Mouse (Mus musculus) liver, embryonic 16.5 days (tissue): ENCODE measurements around the gene Rpl27a. TPM values are rescaled to one million over a fixed set of nuclear protein-coding genes. Genes with fewer than 3 reads are reported as not detected.

Experiments used
- ATAC-seq: fragments of 200-750 bp; cut with Nextera tagmentation; 2 replicates; pipeline ENCODE4 v1.8.0; 2017; ENCODE audit warnings: low read depth, mild to moderate bottlenecking, moderate number of reproducible peaks, moderate library complexity
- H3K27ac ChIP-seq: fragments of 300-500 bp; sonication (generic); 2 replicates; pipeline ENCODE4 v1.5.1; 2014; ENCODE audit warnings: mild to moderate bottlenecking, low read length
- H3K27me3 ChIP-seq: fragments of 300-500 bp; sonication (generic); 2 replicates; pipeline ENCODE4 v1.6.1; 2014; ENCODE audit warnings: low read depth, low read length, mixed read lengths; ENCODE audit not compliant: control insufficient read depth, insufficient read depth
- H3K36me3 ChIP-seq: fragments of 300-500 bp; sonication (generic); 2 replicates; pipeline ENCODE4 v1.6.1; 2014; ENCODE audit warnings: mild to moderate bottlenecking; ENCODE audit not compliant: control insufficient read depth, insufficient read depth
- H3K4me1 ChIP-seq: fragments of 300-500 bp; sonication (generic); 2 replicates; pipeline ENCODE4 v1.6.1; 2014; ENCODE audit warnings: low read depth, low read length, mixed read lengths; ENCODE audit not compliant: control insufficient read depth
- H3K4me2 ChIP-seq: fragments of 300-500 bp; sonication (generic); 2 replicates; pipeline ENCODE4 v1.6.1; 2014; ENCODE audit warnings: low read depth, low read length, mixed read lengths
- H3K4me3 ChIP-seq: fragments of 300-500 bp; sonication (generic); 2 replicates; pipeline ENCODE4 v1.5.1; 2014; ENCODE audit warnings: low read depth, mild to moderate bottlenecking, low read length
- H3K9ac ChIP-seq: fragments of 300-500 bp; sonication (generic); 2 replicates; pipeline ENCODE4 v1.6.1; 2014; ENCODE audit warnings: low read depth, low read length
- H3K9me3 ChIP-seq: fragments of 300-500 bp; sonication (generic); replicated peaks from 2 replicates; pipeline ENCODE4 v1.6.1; 2016; ENCODE audit warnings: low read length; ENCODE audit not compliant: control insufficient read depth
- WGBS: fragments of 180-500 bp; shearing (Covaris S2); extraction: QIAGEN DNeasy Blood & Tissue Kit; methylation state at CpG from one replicate; pipeline ENCODE4 v1.1.7; 2014; ENCODE audit not compliant: insufficient replicate concordance; 5-methylcytosine and 5-hydroxymethylcytosine counted together
- polyA plus RNA-seq: library from polyadenylated mRNA; unstranded; fragments of >200 nt; fragmentation: Nextera tagmentation; extraction: Ambion mirVana; gene quantifications from 2 replicates; pipeline ENCODE4 v1.2.1, GENCODE M21; 2015

The Rpl27a gene
- polyA plus RNA-seq, 1 experiment from 2014 or later, result 55.4 TPM

GRCm38 (mm10) chr7:109507119-109507518 lies 11.8 kb upstream of the Rpl27a start:
- peaks cover 12% of the 10 kb centered on the region for H3K4me1 ChIP-seq

GRCm38 (mm10) chr7:109507572-109507971 lies 11.4 kb upstream of the Rpl27a start:
- Histone ChIP-seq H3K9me3 (no peaks in the 10 kb centered on the region), H3K4me2 (no peak overlapping the region), H3K4me1 (peaks cover 12% of the 10 kb centered on the region), H3K4me3 (no peak overlapping the region), H3K36me3 (no peaks in the 10 kb centered on the region), H3K9ac (no peak overlapping the region), H3K27me3 (no peaks in the 10 kb centered on the region), H3K27ac (no peak overlapping the region)
- 55% methylated on average over 9 of the region's 9 CpGs for WGBS
- no peak for ATAC-seq

More at GRCm38 (mm10) chr7:109507119-109507518, 11.8 kb upstream of the Rpl27a start:
- Histone ChIP-seq H3K4me3 (no peak overlapping the region), H3K36me3 (no peaks in the 10 kb centered on the region), H3K4me2 (no peak overlapping the region), H3K9ac (no peak overlapping the region), H3K27me3 (no peaks in the 10 kb centered on the region), H3K9me3 (no peaks in the 10 kb centered on the region), H3K27ac (no peak overlapping the region)
- ATAC-seq, result no peak
- 25% methylated on average over 8 of the region's 8 CpGs for WGBS

- H3K9ac ChIP-seq, result no peak within 1 kb of the TSS
- no peak within 1 kb of the TSS for H3K4me2 ChIP-seq
- H3K4me3 ChIP-seq, result no peak within 1 kb of the TSS
- H3K36me3 ChIP-seq, result no peaks in the 10 kb centered on the region
- no peaks in the 10 kb centered on the region for H3K27me3 ChIP-seq
- ATAC-seq, result no peak
- peaks cover 12% of the 10 kb centered on the region for H3K4me1 ChIP-seq
- 74% methylated on average over 4 of the region's 4 CpGs for WGBS
- H3K27ac ChIP-seq, result no peak within 1 kb of the TSS
- no peaks in the 10 kb centered on the region for H3K9me3 ChIP-seq
These were observed 10.9 kb upstream of the Rpl27a start, which contains the start of gene Trim66 for GRCm38 (mm10) chr7:109508034-109508433. Gene Trim66, minus strand, starts transcription at chr7:109508134.

- Histone ChIP-seq H3K4me2 (no peak overlapping the region), H3K27ac (no peak overlapping the region), H3K9ac (no peak overlapping the region), H3K9me3 (no peaks in the 10 kb centered on the region), H3K27me3 (no peaks in the 10 kb centered on the region), H3K36me3 (no peaks in the 10 kb centered on the region), H3K4me3 (no peak overlapping the region), H3K4me1 (peaks cover 12% of the 10 kb centered on the region)
- ATAC-seq, result no peak
- 21% methylated on average over 2 of the region's 2 CpGs for WGBS
These were observed 8.1 kb upstream of the Rpl27a start for GRCm38 (mm10) chr7:109510799-109511198.

- ATAC-seq, result peak; percentile 74
These were observed 7.1 kb upstream of the Rpl27a start for GRCm38 (mm10) chr7:109511838-109512237.

GRCm38 (mm10) chr7:109516500-109516899 lies 2.4 kb upstream of the Rpl27a start:
- Histone ChIP-seq H3K9ac (no peak overlapping the region), H3K27me3 (no peaks in the 10 kb centered on the region), H3K36me3 (peaks cover 7% of the 10 kb centered on the region; the same call in 1 of the 2 replicates), H3K27ac (no peak overlapping the region), H3K4me3 (no peak overlapping the region), H3K4me1 (peaks cover 28% of the 10 kb centered on the region), H3K9me3 (no peaks in the 10 kb centered on the region), H3K4me2 (no peak overlapping the region)
- ATAC-seq, result no peak
- WGBS, result 60% methylated on average over 3 of the region's 3 CpGs

More at GRCm38 (mm10) chr7:109511838-109512237, 7.1 kb upstream of the Rpl27a start:
- Histone ChIP-seq H3K36me3 (no peaks in the 10 kb centered on the region), H3K4me1 (peaks cover 12% of the 10 kb centered on the region), H3K9me3 (no peaks in the 10 kb centered on the region), H3K4me2 (no peak overlapping the region), H3K27me3 (no peaks in the 10 kb centered on the region), H3K9ac (no peak overlapping the region), H3K27ac (no peak overlapping the region), H3K4me3 (no peak overlapping the region)
- 60% methylated on average over 3 of the region's 3 CpGs for WGBS

GRCm38 (mm10) chr7:109518036-109518681 lies 788 bp upstream of the Rpl27a start:
- peak; percentile 28 for ATAC-seq
- Histone ChIP-seq H3K4me1 (peaks cover 27% of the 10 kb centered on the region), H3K36me3 (peaks cover 24% of the 10 kb centered on the region), H3K4me2 (peak overlapping the region; percentile 61), H3K27me3 (no peaks in the 10 kb centered on the region), H3K9me3 (no peaks in the 10 kb centered on the region), H3K4me3 (peak overlapping the region; percentile 99), H3K27ac (peak overlapping the region; percentile 96), H3K9ac (peak overlapping the region; percentile 74)
- 10% methylated on average over 10 of the region's 10 CpGs for WGBS

- ATAC-seq, result no peak
- peak overlapping the region; percentile 87 for H3K27ac ChIP-seq
- H3K9me3 ChIP-seq, result no peaks in the 10 kb centered on the region
- peaks cover 27% of the 10 kb centered on the region for H3K4me1 ChIP-seq
- 0% methylated on average over 10 of the region's 10 CpGs for WGBS
- H3K36me3 ChIP-seq, result peaks cover 37% of the 10 kb centered on the region
- peak overlapping the region; percentile 99 for H3K4me3 ChIP-seq
- no peaks in the 10 kb centered on the region for H3K27me3 ChIP-seq
- H3K4me2 ChIP-seq, result peak overlapping the region; percentile 77
- peak overlapping the region; percentile 99 for H3K9ac ChIP-seq
These were observed 989 bp downstream of the Rpl27a start for GRCm38 (mm10) chr7:109519936-109520335.

- H3K27ac ChIP-seq, result no peak overlapping the region
- H3K4me3 ChIP-seq, result peak overlapping the region; percentile 99; the same call in 1 of the 2 replicates
- WGBS, result 56% methylated on average over 5 of the region's 5 CpGs
- 0 out of 2 replicates have a peak overlapping the region, but pooled peaks have one; percentile 77 for H3K4me2 ChIP-seq
- H3K9ac ChIP-seq, result no peak overlapping the region
- no peaks in the 10 kb centered on the region for H3K9me3 ChIP-seq
- peaks cover 27% of the 10 kb centered on the region for H3K4me1 ChIP-seq
- H3K36me3 ChIP-seq, result peaks cover 42% of the 10 kb centered on the region
- no peaks in the 10 kb centered on the region for H3K27me3 ChIP-seq
- no peak for ATAC-seq
These were observed 3.1 kb downstream of the Rpl27a start for GRCm38 (mm10) chr7:109522084-109522483.
